ENCODE assay signal across 23 mouse cellular contexts in the genomic region with DNA sequence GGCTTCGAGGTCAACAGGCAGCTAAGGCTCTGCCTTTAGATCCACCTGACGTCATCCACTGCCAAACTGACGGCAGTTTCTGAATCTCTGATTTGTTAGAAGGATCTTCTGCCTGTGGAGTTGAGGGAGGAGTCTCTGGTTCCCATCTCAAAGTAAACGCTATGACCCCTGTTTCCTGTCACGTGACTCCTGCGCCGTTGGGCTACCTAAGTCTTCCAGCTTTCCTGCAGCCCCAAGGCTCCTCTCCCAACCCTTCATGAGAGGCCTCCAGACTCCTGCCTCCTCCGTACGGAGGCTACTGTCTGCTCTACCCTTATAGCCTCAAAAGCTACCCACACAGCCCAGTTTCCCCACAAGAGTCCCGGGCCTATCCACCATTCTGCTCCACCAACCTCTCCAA.
DNase-seq lines count a peak whose midpoint lies in the region; ATAC-seq and TF ChIP-seq lines count a peak whose summit lies in the region.
"Had no signal": no experiment of that assay in that cellular context is flagged by ENCODE, and none has a peak within 500 bp of the region (broad histone marks: within the 10 kb centered on the region; RNA-seq: fewer than 3 reads in every experiment).

No protein-coding gene starts in this region.

- no peak overlapping the region for H3K4me2 ChIP-seq in intestine, embryonic 14.5 days (ENCODE audit: low read length)
- H3K4me2 ChIP-seq in intestine, postnatal 0 days (replicated peaks; ENCODE audit: low read depth), result no peak overlapping the region
- H3K4me2 ChIP-seq: embryonic facial prominence, embryonic 13.5 days; forebrain, embryonic 13.5 days; heart, embryonic 11.5 days; limb, embryonic 13.5 days; liver, embryonic 12.5 days; midbrain, embryonic 12.5 days had no signal

- H3K4me3 ChIP-seq in intestine, embryonic 14.5 days (ENCODE audit: low read depth, low read length), result no peak overlapping the region
- no peak overlapping the region for H3K4me3 ChIP-seq in intestine, postnatal 0 days (ENCODE audit: low read depth, low read length)
- H3K4me3 ChIP-seq: embryonic facial prominence, embryonic 13.5 days; erythroblast, embryonic 14.5 days; forebrain, embryonic 13.5 days; gastrocnemius, adult 2 months; limb, embryonic 13.5 days; liver, embryonic 12.5 days; midbrain, embryonic 12.5 days had no signal

- H3K9me3 ChIP-seq in intestine, embryonic 14.5 days (ENCODE audit: control insufficient read depth, low read length), result no peaks in the 10 kb centered on the region
- no peaks in the 10 kb centered on the region for H3K9me3 ChIP-seq in intestine, postnatal 0 days (ENCODE audit: control insufficient read depth)
- H3K9me3 ChIP-seq: embryonic facial prominence, embryonic 13.5 days; forebrain, embryonic 13.5 days; limb, embryonic 13.5 days; liver, embryonic 12.5 days; midbrain, embryonic 12.5 days had no signal

- TF ChIP-seq CTCF in intestine, postnatal 0 days (IDR thresholded peaks at IDR 0.05; ENCODE audit: low read depth), result no peak

- H3K36me3 ChIP-seq in intestine, embryonic 14.5 days (ENCODE audit: control insufficient read depth, insufficient read depth, low read length), result no peaks in the 10 kb centered on the region
- H3K36me3 ChIP-seq in intestine, postnatal 0 days (ENCODE audit: control insufficient read depth, insufficient read depth), result no peaks in the 10 kb centered on the region
- H3K36me3 ChIP-seq: embryonic facial prominence, embryonic 13.5 days; limb, embryonic 13.5 days; liver, embryonic 12.5 days; midbrain, embryonic 12.5 days had no signal

- no peaks in the 10 kb centered on the region for H3K27me3 ChIP-seq in intestine, embryonic 14.5 days (replicated peaks; ENCODE audit: control insufficient read depth, insufficient read depth, low read length)
- no peaks in the 10 kb centered on the region for H3K27me3 ChIP-seq in intestine, postnatal 0 days (replicated peaks; ENCODE audit: control insufficient read depth, insufficient read depth, low read length)
- H3K27me3 ChIP-seq: embryonic facial prominence, embryonic 13.5 days; forebrain, embryonic 13.5 days; limb, embryonic 13.5 days; liver, embryonic 12.5 days had no signal

- no peak for ATAC-seq in intestine, embryonic 14.5 days (replicated peaks; ENCODE audit: low FRiP score, low TSS enrichment, low read depth)
- no peak for ATAC-seq in intestine, postnatal 0 days
- 0 out of 2 replicates have a peak, but pooled peaks have one; percentile 22 for ATAC-seq in common myeloid progenitor, adult 5-6 weeks (replicated peaks; ENCODE audit: low read depth, poor library complexity, severe bottlenecking)
- no peak for ATAC-seq in granulocyte monocyte progenitor cell, adult 5-6 weeks (replicated peaks; ENCODE audit: poor library complexity, severe bottlenecking)
- ATAC-seq: forebrain, embryonic 13.5 days; hindbrain, postnatal 0 days; liver, embryonic 12.5 days had no signal

- no peak overlapping the region for H3K27ac ChIP-seq in intestine, embryonic 14.5 days (ENCODE audit: low read depth)
- no peak overlapping the region for H3K27ac ChIP-seq in intestine, postnatal 0 days (ENCODE audit: low read depth, low read length)
- H3K27ac ChIP-seq: embryonic facial prominence, embryonic 13.5 days; forebrain, embryonic 13.5 days; gastrocnemius, adult 2 months; hindbrain, postnatal 0 days; limb, embryonic 13.5 days; liver, embryonic 12.5 days; midbrain, embryonic 12.5 days had no signal

- no peak overlapping the region for H3K9ac ChIP-seq in intestine, embryonic 14.5 days (ENCODE audit: low read length)
- no peak overlapping the region for H3K9ac ChIP-seq in intestine, postnatal 0 days (ENCODE audit: low read depth, low read length)
- H3K9ac ChIP-seq: embryonic facial prominence, embryonic 13.5 days; forebrain, embryonic 13.5 days; limb, embryonic 13.5 days; liver, embryonic 12.5 days; midbrain, embryonic 12.5 days had no signal

- peaks cover under 1% of the 10 kb centered on the region; the same call in 1 of the 2 replicates for H3K4me1 ChIP-seq in intestine, embryonic 14.5 days (replicated peaks; ENCODE audit: control insufficient read depth, insufficient read depth, low read length)
- H3K4me1 ChIP-seq in intestine, postnatal 0 days (replicated peaks; ENCODE audit: control insufficient read depth, insufficient read depth, low read length), result no peaks in the 10 kb centered on the region

- WGBS in intestine, embryonic 14.5 days, result 52% methylated on average over 10 of the region's 10 CpGs
- WGBS in intestine, postnatal 0 days, result 68% methylated on average over 10 of the region's 10 CpGs

- DNase-seq in intestine, embryonic 14.5 days (ENCODE audit: low spot score), result peak; percentile 50
- peak; percentile 53 for DNase-seq in thymus, postnatal 0 days (ENCODE audit: low spot score)
- DNase-seq in cerebellum, postnatal 36 days, result no peak
- DNase-seq in urinary bladder, postnatal 14 days (ENCODE audit: low spot score), result no peak
- DNase-seq: adrenal gland, postnatal 25 days; B cell, adult 2 months; cerebellum, adult 8-10 months; gastrocnemius, adult 2 months; kidney, adult 18-20 months; layer of hippocampus, adult 9-11 months; lung, adult 18-20 months; lung, postnatal 10 days had no signal

Comparison
In these comparisons a context has a peak if more than half of its experiments do, and no peak if none do; other contexts are left out.
1. DNase-seq: peak in intestine, embryonic 14.5 days (single experiment) and thymus, postnatal 0 days (single experiment); none in cerebellum, postnatal 36 days (0 of 2) and urinary bladder, postnatal 14 days (single experiment).